Mouse (Mus musculus): ENCODE measurements at regions not wholly inside any gene's neighbourhood (a gene's known extent, or its start where the extent isn't known, plus 50 kb on each side); places are given as distances from the start of the nearest gene placed in this dataset.

DNA sequence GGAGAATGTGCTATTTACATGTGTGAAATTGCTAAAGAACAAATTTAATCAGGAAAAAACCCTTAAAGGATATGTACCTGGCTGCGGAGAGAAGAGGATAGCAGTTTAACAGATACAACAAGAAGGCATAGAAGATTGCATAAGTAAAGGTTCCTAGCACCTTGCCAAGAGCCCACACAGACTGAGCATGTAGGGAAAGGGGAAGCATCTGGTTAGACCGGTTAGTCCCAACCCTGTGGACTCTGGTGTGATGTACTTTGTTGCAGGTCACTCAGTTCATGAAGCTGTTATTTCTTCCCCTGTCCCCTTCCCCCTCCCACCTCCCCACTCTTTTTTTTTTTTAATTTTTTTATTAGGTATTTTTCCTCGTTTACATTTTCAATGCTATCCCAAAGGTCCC lies 212.5 kb downstream of the Parm1 start:
- peaks cover 4% of the 10 kb centered on the region; the same call in 1 of the 2 replicates for H3K27me3 ChIP-seq (ENCODE audit: insufficient read depth, poor library complexity, severe bottlenecking)
- H3K4me1 ChIP-seq (replicated peaks), result peaks cover 9% of the 10 kb centered on the region; the same call in 1 of the 2 replicates
- H3K9me3 ChIP-seq, result no peaks in the 10 kb centered on the region
- WGBS, result 37% methylated on average over 3 of the region's 3 CpGs
- no peak for DNase-seq (ENCODE audit: low spot score)
- H3K27ac ChIP-seq, result no peak overlapping the region
- H3K36me3 ChIP-seq, result no peaks in the 10 kb centered on the region
- H3K4me3 ChIP-seq, result no peak overlapping the region

DNA sequence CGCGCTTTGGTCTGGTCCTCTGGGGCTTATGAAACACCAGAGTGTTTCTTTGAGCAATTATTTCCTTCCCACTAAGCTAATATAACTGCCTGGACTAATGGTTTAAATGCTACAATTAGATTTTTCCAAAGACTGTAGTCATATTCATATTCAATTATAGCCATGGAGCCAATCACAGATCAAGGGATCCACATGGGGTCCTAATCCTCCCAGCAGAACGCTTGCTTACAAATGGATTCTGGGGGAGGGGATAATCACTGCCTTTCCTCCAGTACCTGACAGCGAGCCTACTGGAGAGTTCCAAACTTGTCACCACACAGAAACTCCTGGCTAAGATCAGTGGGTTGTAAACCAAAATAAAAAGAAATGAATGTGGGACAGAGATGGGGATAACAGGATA lies 212.0 kb downstream of the Parm1 start:
- no peak overlapping the region for H3K27ac ChIP-seq
- H3K36me3 ChIP-seq, result no peaks in the 10 kb centered on the region
- no peak overlapping the region for H3K4me3 ChIP-seq
- H3K4me1 ChIP-seq (replicated peaks), result peaks cover 13% of the 10 kb centered on the region; the same call in 1 of the 2 replicates
- H3K9me3 ChIP-seq, result no peaks in the 10 kb centered on the region
- WGBS, result 52% methylated on average over 4 of the region's 4 CpGs
- H3K27me3 ChIP-seq (ENCODE audit: insufficient read depth, poor library complexity, severe bottlenecking), result peaks cover 4% of the 10 kb centered on the region; the same call in 1 of the 2 replicates
- DNase-seq (ENCODE audit: low spot score), result no peak

DNA sequence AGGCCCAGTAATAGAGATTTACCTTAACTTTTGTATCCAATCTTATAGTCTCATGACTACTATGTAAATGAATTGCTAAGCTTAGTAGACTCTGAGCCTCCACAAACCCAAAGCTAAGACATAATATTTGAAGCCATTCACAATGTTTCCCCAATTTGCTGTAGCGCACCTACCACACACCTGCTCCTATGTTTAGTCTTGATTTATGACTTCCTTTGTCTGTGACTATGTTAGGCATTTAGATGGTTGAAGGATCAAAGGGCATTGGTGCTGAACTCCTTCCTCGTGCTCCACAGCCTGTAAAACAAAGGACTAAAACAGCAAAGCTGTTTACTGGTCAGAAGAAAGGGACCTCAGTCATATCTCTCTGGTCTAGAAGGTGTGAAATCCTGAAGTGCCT lies 210.0 kb downstream of the Parm1 start:
- H3K27me3 ChIP-seq (ENCODE audit: insufficient read depth, poor library complexity, severe bottlenecking), result peaks cover 4% of the 10 kb centered on the region; the same call in 1 of the 2 replicates

DNA sequence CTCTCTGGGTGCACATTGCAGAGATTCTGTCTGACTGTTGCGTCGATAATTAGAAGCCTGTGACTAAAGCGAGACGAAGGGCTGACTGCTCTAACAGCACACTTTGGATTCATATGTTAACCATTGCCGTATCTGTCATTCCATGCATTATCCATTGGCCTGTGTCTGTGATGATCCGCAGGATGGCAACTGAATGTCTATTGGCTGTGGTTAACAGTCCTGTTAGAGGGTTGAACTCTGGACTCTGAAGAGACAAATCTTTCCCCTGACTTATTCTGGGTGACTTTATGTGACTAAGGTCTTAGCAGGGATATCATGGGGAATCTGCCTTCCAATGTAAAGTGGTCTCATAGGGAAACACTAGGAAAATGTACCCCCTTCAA lies 208.7 kb downstream of the Parm1 start:
- Histone ChIP-seq H3K4me1 (replicated peaks) (peaks cover 41% of the 10 kb centered on the region), H3K9me3 (no peaks in the 10 kb centered on the region), H3K27ac (no peak overlapping the region), H3K27me3 (ENCODE audit: insufficient read depth, poor library complexity, severe bottlenecking) (peaks cover 4% of the 10 kb centered on the region; the same call in 1 of the 2 replicates), H3K4me3 (no peak overlapping the region), H3K36me3 (no peaks in the 10 kb centered on the region)
- DNase-seq (ENCODE audit: low spot score), result no peak
- WGBS, result 81% methylated on average over 6 of the region's 6 CpGs

More for the DNA sequence above, 210.0 kb downstream of the Parm1 start:
- no peaks in the 10 kb centered on the region for H3K9me3 ChIP-seq
- no peak overlapping the region for H3K4me3 ChIP-seq
- WGBS, result 59% methylated on average over 2 of the region's 2 CpGs
- DNase-seq (ENCODE audit: low spot score), result no peak
- no peaks in the 10 kb centered on the region for H3K36me3 ChIP-seq
- H3K27ac ChIP-seq, result no peak overlapping the region
- H3K4me1 ChIP-seq (replicated peaks), result peaks cover 33% of the 10 kb centered on the region

DNA sequence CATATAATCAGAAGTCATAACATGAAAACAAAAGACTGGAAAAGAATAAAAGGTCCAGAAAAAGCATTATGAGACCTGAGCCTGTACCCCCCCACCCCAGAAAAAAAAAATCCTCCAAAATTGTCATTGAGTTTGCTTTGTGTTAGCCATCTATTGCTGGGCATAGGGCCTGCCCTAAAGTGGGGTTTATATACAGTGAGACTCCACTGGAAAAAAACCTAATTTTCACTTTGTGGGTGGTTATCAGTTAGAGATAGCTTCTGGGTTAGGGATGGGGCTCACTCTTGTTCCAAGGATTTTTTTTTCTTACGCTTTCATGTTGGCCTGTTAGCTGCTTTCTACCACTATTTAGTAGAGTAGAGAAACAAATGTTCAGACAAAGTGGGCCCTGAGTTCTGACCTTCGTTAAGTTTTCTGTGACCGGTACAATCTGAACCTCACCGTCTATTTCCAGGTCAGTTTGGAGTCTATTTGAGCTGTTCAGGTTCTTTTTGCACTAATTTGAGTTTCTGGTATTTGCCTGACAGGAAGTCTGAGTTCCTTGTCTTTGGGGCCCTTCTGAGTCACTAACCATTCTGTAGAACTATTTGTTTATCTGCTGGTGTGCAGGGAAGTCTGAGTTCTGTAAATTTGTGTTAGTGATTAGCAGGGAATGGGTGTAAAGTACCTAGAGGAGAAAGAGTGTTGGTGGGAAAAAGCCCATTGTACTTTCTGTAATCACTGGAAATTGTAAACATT lies 208.1 kb downstream of the Parm1 start:
- Histone ChIP-seq H3K4me1 (replicated peaks) (peaks cover 42% of the 10 kb centered on the region), H3K36me3 (no peaks in the 10 kb centered on the region), H3K4me3 (no peak overlapping the region), H3K27me3 (ENCODE audit: insufficient read depth, poor library complexity, severe bottlenecking) (peaks cover 4% of the 10 kb centered on the region; the same call in 1 of the 2 replicates), H3K27ac (no peak overlapping the region), H3K9me3 (no peaks in the 10 kb centered on the region)
- DNase-seq (ENCODE audit: low spot score), result no peak
- 84% methylated on average over 4 of the region's 4 CpGs for WGBS

DNA sequence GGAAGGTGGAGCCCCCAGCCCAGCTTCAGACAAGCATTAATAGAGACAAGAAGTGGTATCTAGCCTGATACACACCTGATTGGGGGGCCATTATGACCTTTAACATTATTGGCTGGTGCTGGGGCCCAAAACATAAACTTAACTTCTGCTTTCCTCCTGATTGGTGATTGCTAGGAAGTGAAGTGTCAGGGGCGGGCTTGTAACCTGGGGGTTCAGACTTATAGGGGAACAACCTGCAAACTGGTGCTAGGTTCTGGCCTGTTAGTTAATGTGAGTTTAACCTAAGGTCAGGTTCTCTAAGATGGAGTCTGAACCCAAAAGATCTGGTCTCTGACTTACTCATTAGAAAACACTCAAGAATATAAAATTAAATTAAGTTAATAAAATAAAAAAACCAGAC lies 207.5 kb downstream of the Parm1 start:
- WGBS, result 95% methylated on average over 1 of the region's 1 CpGs
- Histone ChIP-seq H3K9me3 (no peaks in the 10 kb centered on the region), H3K36me3 (no peaks in the 10 kb centered on the region), H3K4me3 (no peak overlapping the region), H3K4me1 (replicated peaks) (peaks cover 42% of the 10 kb centered on the region), H3K27me3 (ENCODE audit: insufficient read depth, poor library complexity, severe bottlenecking) (peaks cover 5% of the 10 kb centered on the region; the same call in 1 of the 2 replicates), H3K27ac (no peak overlapping the region)
- DNase-seq (ENCODE audit: low spot score), result no peak

DNA sequence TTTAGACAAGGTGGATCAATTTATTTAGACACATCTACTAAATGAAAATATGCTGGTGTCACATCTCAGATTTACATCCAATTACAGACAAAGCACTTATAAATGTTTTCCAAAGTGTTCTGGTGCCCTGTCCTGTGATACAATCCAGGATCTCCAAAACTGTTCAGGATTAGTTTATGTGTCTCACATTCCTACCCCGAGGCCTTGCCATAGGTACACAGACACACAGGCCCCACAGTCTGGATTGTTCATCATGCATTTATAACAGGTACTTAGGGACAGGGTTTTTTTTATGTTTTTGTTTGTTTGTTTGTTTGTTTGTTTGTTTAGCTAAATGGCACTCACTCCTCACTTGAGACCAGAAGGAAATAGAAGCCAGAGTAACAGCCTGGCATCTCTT lies 206.0 kb downstream of the Parm1 start:
- Histone ChIP-seq H3K36me3 (no peaks in the 10 kb centered on the region), H3K4me1 (replicated peaks) (peaks cover 33% of the 10 kb centered on the region), H3K4me3 (no peak overlapping the region), H3K27ac (no peak overlapping the region), H3K9me3 (no peaks in the 10 kb centered on the region), H3K27me3 (ENCODE audit: insufficient read depth, poor library complexity, severe bottlenecking) (peaks cover 8% of the 10 kb centered on the region; the same call in 1 of the 2 replicates)
- 67% methylated on average over 1 of the region's 1 CpGs for WGBS
- no peak for DNase-seq (ENCODE audit: low spot score)

DNA sequence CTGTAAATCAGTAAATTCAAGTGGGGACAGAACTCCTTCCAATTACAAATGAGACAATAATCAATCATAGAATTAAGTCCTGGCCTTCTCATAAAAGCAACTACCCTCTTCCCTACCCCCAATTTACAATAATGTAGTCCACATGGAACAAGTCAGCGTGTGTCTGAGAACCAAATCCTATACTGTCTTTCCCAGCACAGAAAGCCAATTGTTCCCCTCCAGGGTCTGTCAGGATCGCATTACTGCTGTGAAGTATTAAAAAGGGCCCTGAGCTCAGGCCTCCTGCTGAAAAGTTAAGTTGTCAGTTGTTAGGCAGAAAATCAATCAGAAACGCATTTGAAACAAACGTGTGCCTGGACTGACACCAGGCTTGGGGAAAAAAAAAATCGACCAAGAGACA lies 205.6 kb downstream of the Parm1 start:
- WGBS, result 7% methylated on average over 5 of the region's 5 CpGs
- peak overlapping the region; percentile 66 for H3K27ac ChIP-seq
- peak; percentile 56 for DNase-seq (ENCODE audit: low spot score)
- no peak overlapping the region for H3K4me3 ChIP-seq
- H3K36me3 ChIP-seq, result no peaks in the 10 kb centered on the region
- H3K4me1 ChIP-seq (replicated peaks), result peaks cover 33% of the 10 kb centered on the region
- no peaks in the 10 kb centered on the region for H3K9me3 ChIP-seq
- peaks cover 8% of the 10 kb centered on the region; the same call in 1 of the 2 replicates for H3K27me3 ChIP-seq (ENCODE audit: insufficient read depth, poor library complexity, severe bottlenecking)

DNA sequence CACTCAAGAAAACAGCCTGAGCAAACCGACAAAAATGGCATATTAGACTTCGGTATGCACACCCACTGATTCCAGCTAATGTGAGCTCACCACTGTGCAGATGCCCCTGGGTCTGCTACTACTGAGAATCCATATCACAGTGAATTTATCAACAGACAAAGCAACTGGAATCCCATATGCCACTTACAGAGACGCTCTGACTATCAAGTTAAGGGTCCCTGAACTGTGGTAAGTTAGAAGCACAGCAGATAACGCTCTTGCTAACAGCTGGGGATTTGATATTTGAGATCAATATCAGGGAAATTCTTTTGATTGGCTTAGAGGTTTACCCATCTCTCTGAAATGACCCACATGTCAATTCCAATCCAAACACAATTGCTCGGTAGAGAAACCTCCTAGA lies 205.0 kb downstream of the Parm1 start:
- no peak for DNase-seq (ENCODE audit: low spot score)
- Histone ChIP-seq H3K4me3 (no peak overlapping the region), H3K36me3 (no peaks in the 10 kb centered on the region), H3K9me3 (no peaks in the 10 kb centered on the region), H3K27ac (peak overlapping the region; percentile 66), H3K27me3 (ENCODE audit: insufficient read depth, poor library complexity, severe bottlenecking) (peaks cover 8% of the 10 kb centered on the region; the same call in 1 of the 2 replicates), H3K4me1 (replicated peaks) (peaks cover 33% of the 10 kb centered on the region)
- 50% methylated on average over 5 of the region's 5 CpGs for WGBS

DNA sequence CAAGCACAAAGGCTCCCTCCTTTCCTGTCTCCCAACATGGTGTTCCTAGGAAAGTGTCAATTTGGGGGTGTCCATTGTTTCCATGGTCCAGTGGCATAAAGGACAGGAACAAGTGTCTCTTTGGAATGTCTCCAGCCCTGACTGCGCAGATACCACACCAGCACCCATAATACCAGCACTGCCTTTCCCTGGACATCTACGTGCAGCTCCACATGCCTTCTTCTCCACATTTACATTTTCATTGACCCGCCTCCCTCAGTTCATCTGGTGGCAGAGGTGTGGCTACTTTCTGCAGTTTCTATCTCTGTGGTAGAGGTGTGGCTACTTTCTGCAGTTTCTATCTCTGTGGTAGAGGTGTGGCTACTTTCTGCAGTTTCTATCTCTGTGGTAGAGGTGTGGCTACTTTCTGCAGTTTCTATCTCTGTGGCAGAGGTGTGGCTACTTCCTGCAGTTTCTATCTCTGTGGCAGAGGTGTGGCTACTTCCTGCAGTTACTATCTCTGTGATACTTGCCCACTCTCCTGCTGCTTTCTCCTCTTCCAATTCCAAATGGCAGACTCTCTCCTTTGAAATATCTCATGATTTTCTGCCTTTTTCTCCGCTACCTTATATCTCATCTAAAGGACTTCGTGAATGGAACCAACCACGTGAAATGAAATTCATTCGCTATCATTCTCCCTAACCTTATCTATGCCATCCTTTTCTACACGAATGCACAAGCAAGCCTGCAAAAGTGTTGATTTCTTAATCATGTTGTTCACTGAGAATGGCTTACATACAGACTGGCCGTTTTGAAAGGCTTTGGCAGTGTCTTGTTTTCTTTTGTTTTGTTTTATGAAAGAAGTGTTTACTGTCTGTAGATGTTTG lies 204.0 kb downstream of the Parm1 start:
- H3K27ac ChIP-seq, result no peak overlapping the region
- no peak overlapping the region for H3K4me3 ChIP-seq
- H3K27me3 ChIP-seq (ENCODE audit: insufficient read depth, poor library complexity, severe bottlenecking), result peaks cover 4% of the 10 kb centered on the region; the same call in 1 of the 2 replicates
- no peaks in the 10 kb centered on the region for H3K9me3 ChIP-seq
- H3K36me3 ChIP-seq, result no peaks in the 10 kb centered on the region
- no peak for DNase-seq (ENCODE audit: low spot score)
- WGBS, result 85% methylated on average over 9 of the region's 9 CpGs
- H3K4me1 ChIP-seq (replicated peaks), result peaks cover 33% of the 10 kb centered on the region

DNA sequence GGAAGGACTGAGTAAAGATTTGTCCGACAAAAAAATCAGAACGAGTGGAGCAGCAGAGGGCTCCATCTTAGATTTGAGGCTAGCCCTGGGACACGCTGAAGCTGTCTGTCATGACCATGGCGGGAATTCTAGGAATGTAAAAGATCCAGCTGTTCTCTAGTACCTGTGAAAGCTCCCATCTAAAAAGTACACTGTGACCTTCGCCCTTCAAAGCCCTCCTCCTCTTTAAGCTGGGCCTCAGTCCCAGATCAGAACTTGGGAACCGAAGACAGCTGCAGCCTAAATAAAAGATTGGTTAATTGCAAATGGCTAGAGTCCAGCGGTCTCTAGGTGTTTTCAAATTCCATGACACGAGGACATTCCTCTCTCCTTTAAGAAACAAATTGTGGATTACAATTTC lies 195.6 kb downstream of the Parm1 start:
- 39% methylated on average over 8 of the region's 8 CpGs for WGBS
- Histone ChIP-seq H3K4me3 (no peak overlapping the region), H3K9me3 (no peaks in the 10 kb centered on the region), H3K27ac (no peak overlapping the region), H3K36me3 (no peaks in the 10 kb centered on the region), H3K27me3 (ENCODE audit: insufficient read depth, poor library complexity, severe bottlenecking) (no peaks in the 10 kb centered on the region), H3K4me1 (replicated peaks) (peaks cover 9% of the 10 kb centered on the region; the same call in 1 of the 2 replicates)
- no peak for DNase-seq (ENCODE audit: low spot score)

DNA sequence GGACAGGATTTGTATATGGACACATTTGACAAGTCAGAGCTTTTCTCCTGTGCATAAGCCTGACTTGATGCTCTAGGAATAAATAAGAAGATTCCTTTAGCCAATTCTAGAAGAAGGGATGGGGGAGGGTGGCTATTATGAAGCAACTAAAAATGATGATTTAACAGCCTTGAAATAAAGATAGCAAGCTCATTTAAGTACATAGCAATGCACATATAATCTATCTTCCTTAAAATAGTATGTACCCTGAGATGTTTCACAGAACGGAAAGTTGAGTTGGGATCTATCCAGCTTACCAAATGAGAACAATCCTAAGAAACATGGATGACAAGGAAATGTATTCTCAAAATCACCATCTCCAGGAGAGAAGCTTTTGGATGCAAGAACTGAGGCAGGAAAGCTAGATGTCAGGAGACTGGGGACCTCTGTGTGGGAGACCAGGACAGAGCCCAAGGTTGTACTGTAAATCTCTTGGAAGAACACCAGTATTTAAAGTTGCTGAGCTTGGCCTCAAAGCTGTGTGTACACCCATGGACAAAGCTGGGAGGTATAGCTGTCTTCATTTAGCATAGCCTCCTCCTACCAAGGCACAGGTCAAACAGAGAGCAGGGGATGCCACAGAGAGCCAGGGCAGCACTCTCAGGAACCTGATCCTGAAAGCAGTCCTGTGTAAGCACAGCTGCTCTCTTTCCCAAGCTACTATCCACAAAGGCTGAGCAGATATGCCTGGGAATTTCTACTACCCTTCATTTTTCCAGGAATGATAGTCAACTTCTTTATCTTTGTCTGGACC lies 192.3 kb downstream of the Parm1 start:
- 93% methylated on average over 1 of the region's 1 CpGs for WGBS

More for the DNA sequence above, 192.3 kb downstream of the Parm1 start:
- Histone ChIP-seq H3K4me3 (no peak overlapping the region), H3K27me3 (ENCODE audit: insufficient read depth, poor library complexity, severe bottlenecking) (no peaks in the 10 kb centered on the region), H3K27ac (no peak overlapping the region), H3K4me1 (replicated peaks) (peaks cover 9% of the 10 kb centered on the region; the same call in 1 of the 2 replicates), H3K9me3 (no peaks in the 10 kb centered on the region), H3K36me3 (no peaks in the 10 kb centered on the region)
- no peak for DNase-seq (ENCODE audit: low spot score)
